Mouse (Mus musculus) monocyte, adult 2 months (primary cell): Measurements from ENCODE around the gene Qrich1.

Experiments
- DNase-seq, 2 experiments: peaks; one replicate each; pipeline ENCODE4 v3.0.0; 2022; ENCODE audit warnings: low spot score in 2 of 2, low read depth in 1 of 2

Qrich1 gene

DNA sequence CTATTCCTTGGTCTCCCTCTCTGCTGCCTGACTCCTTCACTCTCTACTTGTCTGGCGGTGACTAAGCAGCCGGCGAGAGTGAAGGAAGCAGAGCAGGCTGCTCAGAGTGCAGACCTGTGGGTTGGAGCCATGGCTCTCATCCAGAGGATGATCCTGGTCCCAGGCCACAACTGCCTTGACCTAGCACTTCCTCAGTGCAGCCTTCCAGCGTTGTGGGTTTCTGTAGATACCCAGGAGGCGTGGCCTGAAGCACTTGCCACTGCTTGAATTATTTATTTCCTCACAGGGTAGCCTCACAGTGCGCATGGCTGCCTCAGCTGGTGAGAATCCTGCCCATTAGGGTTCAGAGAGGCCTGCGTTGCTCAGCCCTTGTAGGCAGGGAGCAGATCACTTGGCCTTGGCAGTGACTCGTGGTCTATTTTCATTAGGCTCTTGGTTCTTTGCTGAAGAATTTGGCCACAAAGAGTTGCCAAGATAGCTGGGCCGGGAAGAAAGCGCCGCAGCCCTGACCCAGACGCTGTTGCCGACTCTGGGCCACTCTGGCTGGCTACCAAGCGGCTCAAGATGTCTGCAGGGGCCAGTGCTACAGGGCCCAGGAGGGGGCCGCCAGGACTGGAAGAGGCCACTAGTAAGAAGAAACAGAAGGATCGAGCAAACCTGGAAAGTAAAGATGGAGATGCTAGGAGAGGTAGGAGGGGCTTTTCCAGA lies 24.4 kb upstream of the Qrich1 start:
- no peak for DNase-seq

DNA sequence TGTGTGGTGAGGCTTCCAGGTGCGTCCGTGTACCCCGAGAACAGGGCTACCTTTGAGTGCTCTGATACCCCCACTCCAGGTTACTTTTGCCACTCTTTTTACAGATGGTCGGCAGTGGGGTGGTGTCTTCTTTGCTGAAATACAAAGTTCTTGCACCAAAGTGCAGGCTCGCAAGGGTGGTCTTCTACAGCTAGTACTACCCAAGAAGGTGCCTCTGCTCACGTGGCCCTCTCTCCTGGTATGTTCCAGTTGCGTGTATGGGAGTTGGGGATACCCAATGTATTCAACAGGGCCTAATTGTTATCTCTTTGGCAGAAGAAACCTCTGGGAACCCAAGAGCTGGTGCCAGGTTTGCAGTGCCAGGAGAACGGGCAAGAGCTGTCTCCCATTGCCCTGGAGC lies 23.4 kb upstream of the Qrich1 start:
- no peak for DNase-seq

DNA sequence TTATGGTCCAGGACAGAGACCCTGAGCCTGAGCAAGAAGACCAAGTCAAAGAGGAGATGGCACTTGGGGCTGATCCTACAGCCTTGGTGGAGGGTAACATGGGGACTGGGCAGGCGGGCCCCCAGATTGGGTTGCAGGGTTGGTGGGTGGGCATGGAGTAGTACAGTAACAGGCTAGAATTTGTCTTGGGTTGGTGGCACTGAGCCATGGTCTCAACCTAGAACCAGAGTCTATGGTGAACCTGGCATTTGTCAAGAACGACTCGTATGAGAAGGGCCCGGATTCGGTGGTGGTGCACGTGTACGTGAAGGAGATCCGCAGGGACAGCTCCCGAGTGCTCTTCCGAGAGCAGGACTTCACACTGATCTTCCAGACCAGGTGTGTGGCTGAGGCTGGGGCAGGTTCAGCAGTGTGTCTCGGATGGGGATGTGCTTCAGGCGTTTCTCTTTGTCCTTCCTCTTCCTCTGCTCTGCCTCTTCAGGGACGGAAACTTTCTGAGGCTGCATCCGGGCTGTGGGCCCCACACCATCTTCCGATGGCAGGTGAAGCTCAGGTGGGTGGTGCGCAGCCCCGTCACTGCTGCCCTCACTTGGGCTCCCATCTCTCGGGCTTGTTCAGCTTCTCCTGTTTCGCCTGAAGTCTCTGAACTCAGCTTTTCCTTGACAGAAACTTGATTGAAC lies 22.3 kb upstream of the Qrich1 start:
- DNase-seq = no peak

DNA sequence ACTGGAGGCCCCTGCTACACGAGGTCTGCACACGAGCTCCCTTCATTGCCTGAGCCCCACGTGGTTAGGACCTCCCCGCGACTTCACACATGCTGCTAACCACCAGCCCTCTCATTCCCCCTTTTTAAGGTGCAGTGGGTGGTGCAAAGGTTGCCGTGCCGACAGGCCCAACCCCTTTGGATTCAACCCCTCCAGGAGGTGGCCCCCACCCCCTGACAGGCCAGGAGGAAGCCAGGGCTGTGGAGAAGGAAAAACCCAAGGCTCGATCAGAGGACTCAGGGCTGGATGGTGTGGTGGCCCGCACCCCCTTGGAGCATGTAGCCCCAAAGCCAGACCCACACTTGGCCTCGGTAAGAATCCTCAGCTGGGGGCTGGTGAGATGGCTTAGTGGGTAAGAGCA lies 21.7 kb upstream of the Qrich1 start:
- no peak for DNase-seq

DNA sequence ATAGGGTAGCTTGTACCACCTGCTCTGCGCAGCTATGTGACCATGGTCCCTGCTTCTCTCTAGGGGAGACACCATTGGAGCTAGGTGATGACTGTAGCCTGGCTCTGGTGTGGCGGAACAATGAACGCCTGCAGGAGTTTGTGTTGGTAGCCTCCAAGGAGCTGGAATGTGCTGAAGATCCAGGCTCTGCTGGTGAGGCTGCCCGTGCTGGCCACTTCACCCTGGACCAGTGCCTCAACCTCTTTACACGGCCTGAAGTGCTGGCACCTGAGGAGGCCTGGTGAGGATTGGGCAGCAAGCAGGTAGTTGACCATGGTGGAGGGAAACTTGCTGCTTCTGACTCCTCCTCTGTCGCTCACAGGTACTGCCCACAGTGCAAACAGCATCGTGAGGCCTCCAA lies 17.4 kb upstream of the Qrich1 start:
- no peak for DNase-seq

DNA sequence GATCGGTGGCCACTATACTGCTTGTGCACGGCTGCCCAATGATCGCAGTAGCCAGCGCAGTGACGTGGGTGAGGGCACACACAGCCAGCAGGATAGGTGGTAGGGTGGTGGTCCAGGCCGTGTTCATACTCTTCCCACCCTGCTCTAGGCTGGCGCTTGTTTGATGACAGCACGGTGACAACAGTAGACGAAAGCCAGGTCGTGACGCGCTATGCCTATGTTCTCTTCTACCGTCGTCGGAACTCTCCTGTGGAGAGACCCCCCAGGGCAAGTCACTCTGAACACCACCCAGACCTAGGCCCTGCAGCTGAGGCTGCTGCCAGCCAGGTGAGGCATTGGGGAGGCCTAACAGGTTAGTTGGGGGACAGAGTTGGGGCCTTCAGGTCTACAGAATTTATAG lies 16.7 kb upstream of the Qrich1 start:
- no peak for DNase-seq

DNA sequence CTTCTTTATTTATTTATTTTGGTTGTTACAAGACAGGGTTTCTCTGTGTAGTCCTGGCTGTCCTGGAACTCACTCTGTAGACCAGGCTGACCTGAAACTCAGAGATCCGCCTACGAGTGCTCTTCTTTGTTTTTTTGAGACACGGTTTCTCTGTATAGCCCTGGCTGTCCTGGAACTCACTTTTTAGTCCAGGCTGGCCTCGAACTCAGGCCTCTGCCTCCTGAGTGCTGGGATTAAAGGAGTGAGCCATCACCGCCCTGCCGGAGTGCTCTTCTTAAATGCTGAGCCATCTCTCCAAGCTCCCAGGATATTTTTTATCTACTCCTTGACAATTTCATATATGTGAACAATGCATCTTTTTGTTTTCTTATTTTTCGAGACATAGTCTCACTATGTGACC lies 9.7 kb upstream of the Qrich1 start:
- no peak for DNase-seq

DNA sequence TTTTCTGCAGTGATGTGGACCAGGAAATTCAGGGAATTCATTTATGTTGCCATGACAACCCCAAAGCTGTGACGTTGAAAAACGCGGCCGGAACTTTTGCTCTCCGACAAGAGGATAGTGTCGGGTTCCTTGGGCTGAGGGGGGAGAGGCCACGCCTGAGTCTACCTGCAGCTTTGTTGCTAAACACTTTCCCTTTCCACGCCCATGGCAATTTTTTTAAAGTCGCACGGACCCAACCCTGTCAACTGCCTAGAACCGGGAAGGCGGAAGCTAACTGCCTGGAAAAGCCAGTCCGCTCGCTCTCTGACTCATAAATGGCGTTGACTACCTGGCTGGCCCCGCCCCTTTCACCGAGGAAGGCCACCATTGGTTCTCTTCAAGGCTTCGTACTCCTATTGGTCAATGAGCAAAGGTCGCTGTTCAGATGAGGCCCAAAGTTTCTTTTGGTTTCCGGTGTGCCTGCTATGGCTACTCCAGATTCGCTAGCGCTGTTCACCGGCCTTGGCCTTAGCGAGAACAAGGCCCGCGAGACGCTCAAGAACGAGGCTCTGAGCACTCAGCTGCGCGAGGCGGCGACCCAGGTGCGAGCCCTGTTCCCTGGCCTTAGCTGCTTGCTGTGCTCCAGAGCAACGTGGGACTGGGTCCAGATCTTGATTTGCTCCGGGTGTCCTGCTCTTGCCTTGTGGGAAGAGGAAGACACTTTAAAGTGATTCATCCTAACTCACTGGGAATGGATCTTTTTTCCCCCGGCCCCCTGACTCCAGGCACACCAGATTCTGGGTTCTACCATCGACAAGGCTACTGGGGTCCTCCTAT lies 8.8 kb upstream of the Qrich1 start, which contains the start of gene Qars:
Gene Qars, plus strand, starts transcription at position 88 of the 816 bp plus-strand sequence.
- peak; percentile 86 to 87 for DNase-seq

DNA sequence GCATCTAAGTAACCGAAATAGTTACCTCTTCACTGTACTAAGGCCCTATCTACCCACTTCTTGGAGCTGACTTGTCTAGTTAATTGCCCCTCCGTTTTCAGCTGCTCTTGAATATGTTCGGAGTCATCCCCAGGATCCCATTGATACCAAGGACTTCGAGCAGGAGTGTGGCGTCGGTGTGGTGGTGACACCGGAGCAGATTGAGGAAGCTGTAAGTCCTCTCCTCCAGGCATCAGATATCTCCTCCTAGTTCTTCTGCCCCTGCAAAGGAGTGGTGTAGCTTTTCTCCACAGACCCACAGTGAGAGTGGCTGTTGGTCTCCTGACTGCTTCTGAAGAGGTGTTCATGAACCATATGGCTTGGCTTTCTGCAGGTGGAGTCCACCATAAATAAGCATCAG lies 7.8 kb upstream of the Qrich1 start:
- no peak for DNase-seq

DNA sequence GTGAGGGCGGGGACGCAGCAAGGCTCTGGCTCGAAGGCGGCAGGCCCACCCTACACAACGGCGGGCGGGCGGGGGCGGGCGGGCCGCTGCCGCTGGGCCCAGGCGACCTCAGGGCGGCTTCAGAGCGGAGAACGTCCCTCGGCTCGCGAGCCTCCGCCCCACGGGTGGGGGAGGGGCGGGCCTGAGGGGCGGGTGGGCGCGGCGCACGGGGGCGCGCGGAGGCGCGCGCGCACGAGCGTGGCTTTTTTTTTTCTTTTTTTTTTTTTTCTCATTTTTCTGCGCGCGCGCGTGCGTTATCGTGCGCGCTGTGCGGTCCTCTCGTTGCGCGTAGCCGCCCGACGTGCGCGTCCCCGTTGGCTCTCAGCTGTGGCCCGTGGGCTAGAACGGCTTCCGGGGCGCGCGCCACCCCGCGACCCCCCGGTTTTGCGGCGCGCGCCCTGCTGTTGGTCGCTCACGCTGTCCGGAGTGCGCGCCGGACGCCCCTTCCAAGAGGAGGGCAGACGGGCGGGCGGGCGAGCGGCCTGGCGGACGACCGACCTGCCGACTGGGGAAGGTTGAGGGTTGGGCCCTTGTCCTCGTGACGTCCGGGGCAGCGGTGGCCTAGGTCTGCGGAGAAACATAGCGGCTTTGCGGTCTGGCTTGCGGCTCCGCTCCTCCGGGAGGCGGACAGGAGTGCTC lies 786 bp downstream of the Qrich1 start:
- peak; percentile 30 to 57 for DNase-seq

DNA sequence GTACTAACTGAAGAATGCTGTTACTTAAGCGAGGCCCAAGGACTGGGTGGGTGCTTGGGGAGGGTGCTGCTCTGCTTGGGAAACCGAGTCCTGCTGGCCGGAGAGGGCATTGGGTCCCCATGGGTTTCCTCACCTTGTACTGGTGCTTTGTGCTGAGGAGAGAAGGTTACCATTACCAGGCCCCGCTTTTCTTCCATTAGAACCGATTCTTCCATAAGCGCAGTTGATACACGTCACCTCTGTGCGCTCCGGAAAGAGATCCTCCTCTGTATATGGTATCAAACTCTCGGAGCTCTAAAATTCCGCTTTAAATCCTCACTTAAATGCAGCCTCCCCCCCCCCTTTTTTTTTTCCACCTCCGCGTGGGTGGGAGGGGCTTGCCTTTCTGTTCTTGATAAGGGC lies 1.3 kb downstream of the Qrich1 start:
- no peak for DNase-seq

DNA sequence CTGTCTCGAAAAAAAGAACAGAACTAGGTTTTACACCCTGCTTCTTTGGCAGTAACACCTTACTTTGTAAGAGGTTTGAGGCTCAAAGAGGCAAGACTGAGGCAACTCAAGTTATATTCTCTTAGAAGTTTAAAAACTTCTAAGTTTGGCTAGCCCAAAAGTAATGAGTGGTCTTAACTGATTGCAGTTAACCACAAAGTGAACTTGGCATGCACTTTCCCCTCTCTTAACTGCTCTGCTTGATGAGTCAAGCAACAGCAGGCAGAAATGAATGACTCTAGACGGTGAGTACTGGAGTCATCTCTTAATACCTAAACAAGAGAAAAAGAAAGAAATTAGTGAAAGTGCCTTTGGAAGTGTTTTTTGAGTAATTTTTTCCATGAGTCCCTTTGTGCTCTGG lies 5.0 kb downstream of the Qrich1 start:
- no peak for DNase-seq

DNA sequence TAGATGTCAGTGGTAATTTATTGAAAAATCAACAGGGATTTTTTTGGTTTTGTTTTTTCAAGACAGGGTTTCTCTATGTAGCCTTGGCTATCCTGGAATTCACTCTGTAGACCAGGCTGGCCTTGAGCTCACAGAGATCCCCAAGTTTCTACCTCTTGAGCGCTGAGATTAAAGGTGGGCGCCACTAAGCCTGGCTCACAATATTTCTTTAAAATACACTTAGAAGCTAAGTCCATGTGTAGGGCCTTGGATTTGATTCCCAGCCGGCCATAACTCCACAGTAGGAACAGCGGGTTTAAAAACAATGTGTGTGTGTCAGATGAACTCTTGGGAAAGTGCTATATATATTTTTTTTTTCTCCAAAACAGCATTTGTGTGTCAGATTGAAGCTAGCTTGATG lies 6.7 kb downstream of the Qrich1 start:
- no peak for DNase-seq

DNA sequence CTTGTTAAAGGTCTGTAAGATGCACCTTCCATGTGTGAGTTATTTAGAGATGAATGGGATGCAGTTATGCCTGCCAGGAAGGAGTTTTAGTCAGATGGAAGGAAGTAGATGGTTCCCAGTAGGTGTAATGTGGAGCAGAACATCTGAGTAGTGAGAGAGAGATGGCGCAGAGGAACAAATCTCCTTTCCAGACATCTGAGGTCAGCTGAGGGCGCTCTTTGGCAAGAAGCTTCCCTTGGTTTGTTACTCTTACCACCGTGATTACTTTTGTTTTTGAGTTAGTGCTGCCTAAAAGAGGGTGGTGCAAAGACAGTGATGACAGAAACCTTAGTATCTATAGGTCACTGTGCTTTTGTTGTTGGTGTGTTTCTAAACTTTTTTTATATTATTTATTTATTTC lies 8.8 kb downstream of the Qrich1 start:
- DNase-seq = no peak

DNA sequence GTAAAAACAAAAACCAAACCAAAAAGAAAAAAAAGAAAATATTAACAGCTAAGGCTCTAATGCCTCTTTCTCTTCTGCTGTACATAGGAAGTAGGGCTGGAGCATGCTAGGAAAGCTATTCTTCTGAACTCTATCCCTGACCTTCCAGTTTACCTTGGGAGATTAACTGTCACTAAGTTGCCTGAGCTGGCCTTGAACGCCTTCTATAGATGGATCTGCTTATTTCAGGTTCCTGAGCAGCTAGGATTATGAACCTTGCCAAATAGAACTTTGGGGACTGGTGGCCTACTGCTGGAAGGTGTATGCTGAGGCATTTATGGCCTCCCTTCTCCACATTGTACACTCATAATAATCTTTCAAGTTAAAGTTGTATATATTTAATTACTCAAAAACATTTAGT lies 14.3 kb downstream of the Qrich1 start:
- DNase-seq = no peak

DNA sequence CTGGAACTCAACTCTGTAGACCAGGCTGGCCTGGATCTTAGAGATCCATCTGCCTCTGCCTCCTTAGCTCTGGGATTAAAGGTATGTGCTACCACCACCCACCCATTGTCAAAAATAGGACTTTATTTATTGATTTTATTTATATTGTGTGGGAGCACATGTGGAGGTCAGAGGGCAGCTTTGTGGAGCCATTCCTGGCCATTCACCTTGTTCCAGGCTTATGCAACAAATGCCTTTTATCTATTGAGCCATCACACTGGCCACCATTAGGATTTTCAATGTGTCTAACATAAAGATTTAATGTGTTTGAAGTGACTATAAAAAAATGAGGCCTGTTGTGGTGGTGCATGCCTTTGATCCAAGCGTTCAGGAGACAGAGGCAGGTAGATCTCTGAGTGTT lies 14.9 kb downstream of the Qrich1 start:
- no peak for DNase-seq

DNA sequence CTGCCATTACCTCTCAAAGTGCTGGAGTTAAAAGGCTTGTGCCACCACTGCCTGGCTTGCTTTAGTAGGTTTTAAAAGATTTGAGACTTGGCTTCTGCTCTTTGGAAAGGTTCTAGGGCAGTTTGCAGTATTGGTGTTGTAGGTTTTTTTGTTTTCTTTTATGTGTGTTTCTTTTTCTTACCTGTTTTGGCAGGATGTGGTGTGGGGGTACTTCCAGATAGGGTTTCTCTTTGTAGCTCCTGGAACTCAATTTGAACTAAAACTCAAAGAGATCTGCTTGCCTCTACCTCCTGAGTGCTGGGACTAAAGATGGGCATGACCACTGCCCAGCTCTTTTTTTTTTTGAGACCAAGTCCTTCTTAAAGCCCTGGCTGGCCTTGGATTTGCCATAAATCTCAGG lies 24.2 kb downstream of the Qrich1 start:
- no peak for DNase-seq

DNA sequence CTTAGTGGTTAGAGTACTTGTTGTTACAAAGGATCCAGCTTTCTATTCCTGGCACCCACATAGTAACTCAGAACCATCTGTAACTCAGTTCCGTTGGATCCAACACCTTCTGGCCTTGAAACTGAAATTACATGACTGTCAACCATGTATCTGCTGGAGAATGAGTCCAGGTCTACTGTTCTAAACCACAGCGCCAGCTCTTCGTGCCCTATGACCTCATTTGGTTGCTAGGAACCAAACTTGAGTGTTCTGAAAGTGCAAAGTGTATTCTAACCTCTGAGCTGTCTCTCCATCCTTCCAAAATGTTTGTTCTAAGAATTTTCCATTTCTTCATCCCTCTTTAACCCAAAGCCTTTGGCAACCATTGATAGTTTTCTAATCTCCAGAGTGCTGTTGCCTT lies 29.4 kb downstream of the Qrich1 start:
- DNase-seq = no peak

DNA sequence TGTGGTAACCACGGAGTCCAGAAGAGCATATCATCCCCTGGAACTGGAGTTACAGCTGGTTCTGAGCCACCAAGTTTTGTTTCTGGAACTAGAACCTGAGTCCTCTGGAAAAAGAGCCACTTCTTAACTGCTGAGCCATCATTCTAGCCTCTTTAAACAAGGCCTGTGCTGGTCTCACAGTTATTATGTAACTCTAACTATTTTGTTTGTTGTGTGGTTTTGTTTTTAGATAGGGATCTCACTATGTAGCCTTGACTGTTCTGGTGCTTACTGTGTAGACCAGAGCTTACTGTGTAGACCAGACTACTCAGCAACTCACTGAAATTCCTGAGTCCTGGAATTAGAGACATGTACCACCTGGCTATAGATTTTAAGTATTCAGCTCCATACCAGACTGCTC lies 30.3 kb downstream of the Qrich1 start:
- no peak for DNase-seq

DNA sequence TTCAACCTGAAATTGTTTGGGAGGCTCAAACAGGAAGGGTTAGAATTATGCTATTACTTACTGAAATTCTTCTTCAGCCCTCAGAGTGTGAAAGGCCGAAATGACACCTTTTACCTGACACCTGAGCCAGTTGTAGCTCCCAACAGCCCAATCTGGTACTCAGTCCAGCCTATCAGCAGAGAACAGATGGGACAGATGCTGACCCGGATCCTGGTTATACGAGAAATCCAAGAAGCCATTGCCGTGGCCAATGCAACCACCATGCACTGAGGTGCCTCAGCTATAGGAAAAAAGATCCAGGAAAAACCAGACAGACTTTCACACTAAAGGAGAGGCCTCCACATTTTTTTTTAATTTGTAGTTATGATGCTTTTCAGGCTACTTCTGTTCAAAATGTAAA lies 42.6 kb downstream of the Qrich1 start:
- no peak for DNase-seq

DNA sequence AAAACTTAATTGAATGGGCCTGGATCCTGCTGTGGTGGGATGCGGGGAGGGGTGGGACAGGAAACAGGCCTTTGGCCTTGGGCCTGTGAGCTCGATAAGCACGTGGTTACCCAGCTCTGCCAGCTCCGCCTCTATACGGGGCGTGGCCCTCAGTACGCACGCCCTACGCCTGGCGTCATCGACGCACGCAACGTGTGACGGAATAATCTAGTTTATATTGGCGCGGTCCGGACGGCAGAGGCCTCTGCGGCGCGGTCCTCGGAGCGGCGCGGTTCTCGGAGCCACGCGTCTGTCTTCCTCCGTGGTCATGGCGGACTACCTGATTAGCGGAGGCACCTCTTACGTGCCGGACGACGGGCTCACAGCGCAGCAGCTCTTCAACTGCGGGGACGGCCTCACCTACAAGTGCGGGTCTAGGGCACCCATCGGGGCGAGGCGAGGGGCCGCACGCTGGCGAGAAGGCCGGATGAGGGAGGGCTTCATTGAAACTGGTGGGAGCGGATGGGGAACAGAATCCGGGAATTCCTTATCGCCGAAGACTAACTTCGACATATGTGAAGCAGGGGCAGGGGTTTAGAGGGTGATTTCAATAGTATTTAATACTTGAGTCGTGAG lies 43.7 kb downstream of the Qrich1 start, which contains the start of gene Impdh2:
Gene Impdh2, plus strand, starts transcription at position 60 of the 615 bp plus-strand sequence.
- peak; percentile 80 to 91 for DNase-seq
